Mouse (Mus musculus) hindlimb bud, embryonic 11.5 days (tissue): ENCODE results near the gene Kctd3.
"Not testable (repeated sequence)": the region's sequence is repeated elsewhere in the genome, so short reads cannot be mapped to it uniquely, and the experiment has no call there.

Experiments
- DNase-seq: peaks from one replicate; pipeline ENCODE4 v3.0.0-alpha.2; 2012; ENCODE audit warnings: low read depth, low spot score; ENCODE audit errors: extremely low spot score

Kctd3 gene

DNA sequence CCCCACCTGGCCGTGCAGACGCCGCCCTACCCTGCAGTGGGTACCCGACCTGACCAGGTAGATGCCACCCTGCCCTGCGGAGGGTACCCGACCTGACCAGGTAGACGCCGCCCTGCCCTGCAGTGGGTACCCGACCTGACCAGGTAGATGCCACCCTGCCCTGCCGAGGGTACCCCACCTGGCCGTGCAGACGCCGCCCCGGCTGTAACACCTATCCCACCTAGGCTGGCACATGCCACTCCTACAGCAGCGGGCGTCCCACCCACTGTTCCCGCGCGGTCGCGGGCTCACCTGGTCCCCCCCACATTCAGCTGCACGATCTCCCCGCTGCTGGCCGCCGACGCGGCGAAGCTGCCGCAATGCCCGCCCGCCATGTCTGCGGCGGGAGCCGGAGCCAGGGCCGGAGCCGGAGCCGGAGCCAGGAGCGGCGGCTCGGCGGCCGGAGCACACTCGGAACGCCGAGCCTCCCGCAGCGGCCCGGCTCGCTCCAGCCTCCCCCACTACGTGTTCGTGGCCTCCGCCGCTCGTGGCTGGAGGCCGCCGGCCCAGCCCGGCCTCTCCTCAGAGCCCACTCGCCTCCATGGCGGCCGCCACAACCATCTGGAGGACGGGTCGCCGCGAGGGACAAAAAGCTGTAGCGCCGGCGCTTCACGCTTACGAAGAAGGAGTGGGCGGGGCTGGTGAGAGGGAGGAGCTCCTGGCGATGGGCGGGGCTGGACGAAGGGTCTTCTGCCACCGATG, at the start of gene Kctd3:
Gene Kctd3 (minus strand): TSS at position 603 of the 741 bp plus-strand sequence.
- peak; percentile 75 for DNase-seq

DNA sequence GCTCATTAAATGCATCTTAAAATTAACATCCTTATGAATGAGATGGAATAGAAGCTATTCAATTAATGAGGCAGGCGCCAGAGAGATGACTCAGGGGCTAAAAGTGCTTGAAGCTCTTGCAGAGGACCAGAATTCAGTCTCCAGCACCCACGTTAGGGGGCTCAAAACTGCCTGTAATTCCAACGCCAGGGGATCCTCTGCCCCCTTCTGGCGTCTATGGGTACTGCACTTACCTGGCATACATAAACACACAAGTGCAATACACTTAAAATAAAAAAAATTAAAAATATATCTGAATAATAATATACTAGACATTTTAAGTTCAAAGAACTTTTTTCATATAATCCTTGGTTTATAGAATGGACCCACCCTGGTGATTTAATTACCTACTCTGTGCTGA, 49.8 kb upstream of the Kctd3 start:
- no peak for DNase-seq

DNA sequence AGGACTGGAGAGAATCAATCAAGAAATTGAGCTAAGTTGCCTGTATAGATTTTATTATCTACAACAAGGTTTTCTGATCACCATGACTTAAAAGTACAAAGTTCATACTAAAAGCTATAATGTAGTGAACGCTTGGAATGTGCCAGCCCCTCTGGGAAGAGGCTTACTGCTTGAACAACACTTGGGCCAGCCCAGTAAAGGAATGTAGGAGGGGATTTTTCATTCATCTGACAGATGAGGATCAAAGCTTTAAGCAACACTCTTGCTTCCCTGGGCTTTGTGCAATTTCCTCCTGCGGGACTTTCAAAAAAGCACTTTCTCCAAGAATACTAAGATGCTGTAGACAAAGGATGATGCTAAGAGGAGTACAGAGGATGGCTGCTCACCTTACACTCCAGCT, 48.3 kb upstream of the Kctd3 start:
- no peak for DNase-seq

DNA sequence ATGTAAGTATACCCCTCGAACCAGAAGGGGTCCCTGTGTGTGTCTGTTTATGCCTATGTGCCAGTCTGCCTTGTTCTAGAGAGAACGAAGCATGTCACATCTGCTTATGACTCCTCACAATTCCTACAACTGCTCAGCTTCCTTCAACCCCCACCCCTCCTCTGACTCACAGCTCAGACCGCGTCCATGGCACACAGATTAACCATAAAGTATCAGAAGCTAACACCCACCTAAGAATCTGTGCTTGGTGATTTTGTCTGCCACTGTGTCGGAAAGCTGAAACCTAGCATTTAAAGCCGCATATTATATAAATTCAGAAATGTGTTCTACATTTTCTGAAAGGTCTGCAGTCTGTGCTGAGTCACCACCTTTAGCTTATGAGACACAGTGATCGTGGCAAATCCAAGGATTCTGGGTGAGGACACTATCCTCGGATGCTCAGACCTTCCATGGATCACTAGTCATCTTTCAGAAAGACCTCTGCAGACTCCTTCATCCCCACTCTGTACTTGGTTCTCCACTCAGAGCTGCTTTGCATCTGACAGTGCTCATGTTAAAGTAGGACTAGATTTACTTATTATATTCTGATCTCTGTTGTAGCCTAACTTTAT, 47.4 kb upstream of the Kctd3 start:
- DNase-seq = no peak

DNA sequence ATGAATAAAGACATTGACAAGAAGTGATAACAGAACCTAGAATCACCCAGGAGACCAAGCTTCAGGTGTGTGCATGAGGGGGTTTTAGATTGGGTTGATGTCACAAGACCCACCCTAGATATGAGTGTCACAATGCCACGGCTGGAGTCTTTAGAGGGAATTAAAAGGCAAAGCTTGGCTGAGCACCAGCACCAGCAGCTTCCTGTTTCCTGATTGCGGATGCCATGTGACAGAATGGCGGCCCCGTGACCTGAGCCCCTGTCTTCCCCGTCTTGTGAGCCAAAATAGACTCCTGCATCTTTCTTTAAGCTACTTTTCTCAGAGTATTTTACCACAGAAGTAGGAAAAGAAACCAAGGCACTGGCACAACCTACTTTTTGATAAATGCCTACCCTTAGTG, 46.5 kb upstream of the Kctd3 start:
- DNase-seq = no peak

DNA sequence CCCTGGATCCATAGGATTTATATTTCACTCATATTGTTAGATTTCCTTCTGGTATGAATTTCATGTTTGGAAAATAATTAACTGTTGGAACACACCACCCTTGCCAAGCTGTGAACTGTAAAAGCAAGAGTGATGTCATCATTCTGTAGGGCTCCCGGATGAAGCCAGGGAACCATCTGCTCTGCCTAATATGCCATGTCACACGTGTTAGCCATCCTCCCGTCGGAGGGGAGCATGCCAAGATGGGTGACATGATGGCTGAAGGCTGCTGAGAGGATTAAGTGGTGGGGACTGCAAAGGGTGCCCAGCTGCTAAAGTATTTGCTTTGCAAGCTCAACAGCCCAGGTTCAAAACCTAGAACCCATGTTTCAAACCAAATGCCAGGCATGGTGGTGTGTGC, 44.5 kb upstream of the Kctd3 start:
- DNase-seq = no peak

DNA sequence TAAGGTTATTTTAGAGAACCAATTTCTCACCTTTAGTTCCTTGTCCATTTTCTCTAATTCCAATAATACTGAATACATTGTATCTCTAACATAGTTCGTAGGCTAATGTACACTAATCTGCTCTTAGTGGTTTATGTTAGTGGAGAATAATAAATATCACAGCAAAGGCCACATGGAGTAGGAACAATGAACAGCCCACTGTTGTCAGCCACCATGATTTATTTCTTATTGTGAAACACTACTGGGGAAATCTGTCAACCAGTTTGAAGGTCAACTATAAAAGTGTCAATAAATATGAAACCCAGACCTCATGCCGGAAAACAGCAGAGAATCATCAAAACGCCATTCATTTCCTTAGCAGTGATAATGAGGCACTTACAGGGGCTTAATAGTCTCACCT, 42.5 kb upstream of the Kctd3 start:
- peak; percentile 47 for DNase-seq

DNA sequence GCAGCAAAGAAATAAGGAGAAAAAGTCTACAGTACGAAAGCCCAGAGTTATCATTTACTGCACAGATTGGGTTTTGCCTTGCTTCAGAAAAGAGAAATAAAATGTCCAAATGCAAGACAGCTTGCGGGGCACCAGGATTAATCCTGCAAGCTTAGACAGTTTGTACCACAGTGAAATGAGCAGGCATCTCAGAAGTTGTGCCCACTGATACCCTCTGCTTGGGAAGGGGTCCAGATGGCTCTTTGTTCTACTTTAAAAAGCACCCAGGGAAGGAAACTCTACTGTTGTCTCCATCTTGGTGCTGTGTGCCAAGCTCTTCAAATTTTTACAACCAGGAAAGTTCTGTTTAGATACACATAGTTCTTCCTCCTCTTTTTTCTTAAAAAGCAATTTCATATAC, 40.7 kb upstream of the Kctd3 start:
- no peak for DNase-seq

DNA sequence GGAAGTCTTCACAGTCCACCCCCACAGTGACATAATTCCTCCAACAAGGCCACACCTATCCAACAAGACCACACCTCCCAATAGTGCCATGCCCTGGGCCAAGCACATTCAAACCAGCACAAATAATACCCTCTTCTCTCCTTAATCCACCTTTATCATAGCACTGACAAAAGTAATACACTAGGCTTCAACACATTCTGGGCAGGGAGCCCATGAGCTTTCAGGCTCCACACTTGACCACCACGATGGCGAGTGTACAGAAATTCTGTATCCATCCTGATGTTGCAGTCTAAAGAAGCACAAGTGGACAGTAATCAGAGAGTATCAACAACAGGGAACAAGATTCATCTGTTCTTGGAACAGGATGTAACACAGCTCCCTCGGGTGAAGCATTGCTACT, 40.3 kb upstream of the Kctd3 start:
- DNase-seq = no peak

DNA sequence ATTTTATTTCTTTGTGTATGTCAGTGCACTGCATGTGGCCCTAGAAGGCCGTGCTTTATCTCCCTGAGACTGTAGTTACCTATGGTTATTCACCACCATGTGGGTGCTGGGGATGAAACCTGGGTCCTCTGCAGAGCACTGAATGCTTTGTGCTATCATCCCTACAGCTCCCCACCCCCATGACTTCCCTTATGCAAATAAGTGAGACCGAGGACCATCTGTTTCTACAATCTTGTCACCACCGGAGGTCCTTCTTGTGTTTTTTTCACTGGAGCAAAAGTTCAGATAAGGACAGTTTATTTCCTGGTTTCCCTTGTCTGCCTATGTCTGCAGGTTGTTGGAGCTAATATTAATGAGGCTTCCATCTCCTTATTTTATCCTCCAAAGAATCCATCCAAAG, 39.2 kb upstream of the Kctd3 start:
- DNase-seq = no peak

DNA sequence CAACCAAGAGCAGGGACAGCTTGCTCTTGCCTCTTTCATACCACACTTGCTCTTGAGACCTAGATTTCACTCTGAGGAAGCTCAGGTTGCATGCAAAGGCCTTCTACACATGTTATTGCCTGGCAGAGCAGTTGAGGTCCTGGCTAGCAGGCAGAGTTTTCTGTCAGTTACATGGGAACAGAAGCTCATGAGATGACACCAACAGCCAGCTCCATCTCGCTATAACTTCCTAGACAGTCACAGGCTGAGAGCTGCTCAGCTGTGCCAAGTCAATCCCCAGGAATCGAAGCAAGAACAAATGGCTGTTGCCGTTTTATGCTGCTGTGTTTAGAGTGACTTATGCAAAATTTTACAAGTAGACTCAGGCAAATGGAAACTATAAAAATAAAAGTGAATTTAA, 38.7 kb upstream of the Kctd3 start:
- no peak for DNase-seq

DNA sequence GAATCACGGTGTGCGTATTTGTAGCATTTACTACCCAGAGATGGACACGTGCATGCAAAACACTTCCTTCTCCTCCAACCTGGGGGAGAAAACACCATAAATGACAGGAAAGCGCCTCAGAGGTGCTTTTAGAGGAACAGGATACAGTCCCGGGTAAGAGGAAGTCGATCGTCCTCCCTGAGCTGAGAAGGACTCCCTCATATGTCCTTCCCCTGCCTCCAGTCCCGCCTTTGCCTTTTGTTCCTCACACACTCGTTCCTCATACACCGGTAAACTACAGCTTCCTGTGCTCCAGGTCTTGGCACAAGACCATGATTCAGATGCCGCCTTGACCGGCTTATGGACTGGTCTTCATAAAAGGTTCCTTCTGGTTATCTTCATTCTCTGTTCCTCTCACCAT, 33.6 kb upstream of the Kctd3 start:
- no peak for DNase-seq

DNA sequence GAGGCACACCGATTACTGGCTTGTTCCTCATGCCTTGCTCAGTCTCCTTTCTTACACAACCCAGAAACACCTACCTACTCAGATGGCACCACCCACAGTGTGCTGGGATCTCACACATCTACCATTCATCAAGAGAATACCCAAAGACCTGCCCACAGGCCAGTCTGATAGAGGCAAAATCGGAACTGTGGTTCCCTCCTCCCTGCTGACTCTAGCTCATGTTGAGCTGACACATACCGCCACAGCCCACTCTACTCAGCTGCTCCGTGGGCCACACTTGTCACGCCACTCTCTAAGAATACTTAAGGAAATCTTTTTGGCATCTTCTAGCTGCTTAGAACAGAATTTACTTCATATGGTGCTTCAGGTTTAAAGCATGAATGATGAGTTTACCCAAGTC, 31.7 kb upstream of the Kctd3 start:
- no peak for DNase-seq

DNA sequence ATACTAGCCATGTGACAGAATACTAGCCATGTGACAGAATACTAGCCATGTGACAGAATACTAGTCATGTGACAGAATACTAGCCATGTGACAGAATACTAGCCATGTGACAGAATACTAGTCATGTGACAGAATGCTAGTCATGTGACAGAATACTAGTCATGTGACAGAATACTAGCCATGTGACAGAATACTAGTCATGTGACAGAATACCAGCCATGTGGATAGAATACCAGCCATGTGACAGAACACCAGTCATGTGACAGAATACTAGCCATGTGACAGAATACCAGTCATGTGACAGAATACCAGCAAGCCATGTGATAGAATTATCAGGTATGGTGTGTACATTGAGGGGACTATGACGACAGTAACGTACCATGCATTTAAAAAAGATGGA, 25.2 kb upstream of the Kctd3 start:
- not testable (repeated sequence) for DNase-seq

DNA sequence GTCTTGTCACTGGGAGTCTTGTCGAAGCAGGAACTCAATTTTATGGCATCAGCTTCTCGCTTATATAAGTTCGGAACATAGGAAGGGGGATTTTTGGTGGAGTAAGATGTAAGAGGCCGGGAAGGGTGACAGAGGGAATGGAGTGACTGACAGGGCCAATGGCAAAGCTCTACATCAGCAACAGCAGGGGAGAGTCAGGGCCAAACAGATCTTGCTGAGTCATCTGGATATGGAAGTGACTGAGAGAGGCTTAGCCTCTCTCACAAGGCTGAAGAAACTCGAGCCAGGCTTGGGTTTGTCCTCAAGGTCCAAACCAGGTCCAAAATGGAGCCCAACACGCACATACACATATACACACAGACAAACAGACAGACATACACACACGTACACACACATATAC, 23.3 kb upstream of the Kctd3 start:
- no peak for DNase-seq

DNA sequence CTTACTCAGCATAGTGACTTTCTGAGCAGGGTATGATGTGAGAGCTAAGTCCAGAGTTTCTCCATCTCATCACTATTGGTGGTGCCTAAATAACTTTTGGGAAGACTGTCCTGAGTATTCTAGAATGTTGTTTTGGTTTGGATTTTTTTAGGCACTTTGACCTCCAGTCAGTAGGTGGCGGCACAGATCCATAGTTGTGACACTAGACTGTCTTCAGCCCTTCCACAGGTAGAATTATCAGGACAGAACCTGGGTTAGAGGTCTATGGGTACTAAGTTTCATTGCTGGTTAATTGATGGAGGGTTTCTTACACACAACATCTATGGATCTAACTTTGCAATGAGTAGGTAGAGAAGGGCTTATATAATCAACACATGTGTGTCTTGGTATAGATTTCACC, 20.6 kb upstream of the Kctd3 start:
- no peak for DNase-seq

DNA sequence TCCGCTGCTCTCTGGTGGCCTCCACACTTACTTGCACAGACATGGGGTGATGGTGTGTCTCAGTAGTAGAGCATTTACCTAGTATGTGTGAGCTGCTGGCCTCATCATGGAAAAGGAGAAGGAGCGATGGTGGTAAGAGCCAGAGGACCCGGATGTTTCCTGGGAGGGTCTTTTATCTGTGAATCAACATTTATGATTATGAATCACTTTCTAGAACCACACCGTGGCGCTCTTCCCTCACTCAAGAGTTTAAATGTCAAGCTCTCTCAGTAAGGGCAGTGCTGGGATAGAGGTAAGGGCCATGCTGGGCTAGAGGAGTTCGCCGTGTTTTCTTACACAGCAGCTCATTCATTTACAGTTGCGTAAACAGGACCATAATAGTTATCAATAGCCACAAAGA, 19.2 kb upstream of the Kctd3 start:
- DNase-seq = no peak

DNA sequence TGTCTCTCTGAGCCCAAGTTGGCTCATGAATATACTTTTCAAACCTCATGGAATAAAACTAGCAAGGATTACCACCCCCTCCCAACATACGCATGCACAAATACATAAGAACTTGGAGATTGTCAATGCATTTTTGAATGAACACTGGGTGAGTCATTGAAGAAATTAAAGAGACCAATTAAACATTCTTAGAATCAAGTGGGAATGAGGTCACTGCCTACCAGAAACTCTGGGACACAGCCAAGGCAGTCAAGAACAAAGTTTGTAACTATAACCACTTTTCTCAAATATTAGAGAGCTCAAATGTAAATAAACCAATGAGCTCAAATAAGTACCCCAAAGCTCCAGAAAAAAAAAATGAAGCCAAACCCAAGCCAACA, 16.1 kb upstream of the Kctd3 start:
- DNase-seq = no peak

DNA sequence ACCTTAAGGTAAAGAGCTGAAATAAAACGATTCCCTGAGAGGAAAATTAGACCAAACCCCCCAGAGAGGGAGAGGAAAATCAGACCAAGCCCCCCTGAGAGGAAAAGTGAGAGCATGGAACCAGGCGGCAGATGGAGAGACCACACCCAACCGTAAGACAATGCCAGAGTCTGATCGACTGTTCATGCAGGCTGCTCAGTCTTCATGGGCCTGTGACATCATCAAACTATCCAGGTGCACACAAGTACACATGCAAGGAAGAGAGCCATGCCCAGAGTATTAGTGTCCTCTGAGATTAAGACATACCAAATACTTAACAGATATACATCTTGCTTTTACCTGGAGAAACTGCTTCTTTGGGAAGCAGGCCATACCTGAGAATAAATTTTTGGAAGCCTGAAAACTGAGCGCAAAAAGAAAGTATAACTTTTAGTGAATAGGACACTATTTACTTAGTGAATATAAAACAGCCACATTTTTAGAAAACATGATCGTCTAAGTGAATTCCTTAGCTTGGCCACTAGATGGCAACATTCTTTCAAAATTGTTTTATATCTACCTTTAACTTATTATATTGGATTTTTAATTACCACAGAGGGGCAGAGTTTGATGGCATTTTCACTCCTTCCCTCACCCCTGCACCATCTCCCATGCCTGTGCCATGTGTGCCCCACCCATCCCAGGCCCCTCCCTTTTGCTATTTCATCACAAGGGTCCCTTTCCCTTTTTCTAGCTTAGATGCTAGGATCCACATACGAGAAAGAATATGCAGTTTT, 15.5 kb upstream of the Kctd3 start:
- DNase-seq = no peak

DNA sequence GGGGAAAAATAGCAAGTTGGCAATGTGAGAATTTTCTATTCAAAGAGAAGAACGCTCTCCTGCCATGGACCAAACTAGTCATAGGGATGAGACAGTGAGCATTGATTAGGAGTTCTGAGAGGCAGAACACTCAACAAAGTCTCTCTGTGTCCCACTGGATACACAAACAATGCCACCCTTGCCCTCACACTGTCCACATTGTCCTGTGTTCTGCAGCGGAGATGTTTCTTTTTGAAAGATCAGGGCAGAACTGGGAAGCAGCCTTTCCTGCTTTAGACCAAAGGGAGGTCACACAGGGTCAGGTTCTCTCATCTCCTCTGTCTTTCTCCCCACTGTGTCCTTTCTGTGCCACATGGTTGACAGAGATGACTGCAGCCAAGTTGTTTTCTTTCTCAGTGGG, 7.7 kb upstream of the Kctd3 start:
- DNase-seq = no peak

DNA sequence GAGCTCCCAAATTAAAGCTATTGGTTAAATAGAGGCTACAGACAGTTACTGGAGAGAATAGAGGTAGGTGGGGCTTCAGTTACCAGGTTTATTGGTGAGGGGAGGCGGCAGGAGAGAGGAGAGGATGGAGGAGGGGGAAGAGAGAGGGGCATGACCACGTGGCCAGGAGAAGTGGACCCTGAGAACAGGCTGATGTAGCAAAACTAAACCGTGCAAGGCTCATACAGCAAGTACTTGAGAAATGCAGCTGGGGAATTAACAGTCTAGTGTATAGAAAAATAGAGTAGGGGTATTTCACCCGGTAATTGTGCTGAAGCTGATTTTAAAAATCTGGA, 5.9 kb upstream of the Kctd3 start:
- no peak for DNase-seq

DNA sequence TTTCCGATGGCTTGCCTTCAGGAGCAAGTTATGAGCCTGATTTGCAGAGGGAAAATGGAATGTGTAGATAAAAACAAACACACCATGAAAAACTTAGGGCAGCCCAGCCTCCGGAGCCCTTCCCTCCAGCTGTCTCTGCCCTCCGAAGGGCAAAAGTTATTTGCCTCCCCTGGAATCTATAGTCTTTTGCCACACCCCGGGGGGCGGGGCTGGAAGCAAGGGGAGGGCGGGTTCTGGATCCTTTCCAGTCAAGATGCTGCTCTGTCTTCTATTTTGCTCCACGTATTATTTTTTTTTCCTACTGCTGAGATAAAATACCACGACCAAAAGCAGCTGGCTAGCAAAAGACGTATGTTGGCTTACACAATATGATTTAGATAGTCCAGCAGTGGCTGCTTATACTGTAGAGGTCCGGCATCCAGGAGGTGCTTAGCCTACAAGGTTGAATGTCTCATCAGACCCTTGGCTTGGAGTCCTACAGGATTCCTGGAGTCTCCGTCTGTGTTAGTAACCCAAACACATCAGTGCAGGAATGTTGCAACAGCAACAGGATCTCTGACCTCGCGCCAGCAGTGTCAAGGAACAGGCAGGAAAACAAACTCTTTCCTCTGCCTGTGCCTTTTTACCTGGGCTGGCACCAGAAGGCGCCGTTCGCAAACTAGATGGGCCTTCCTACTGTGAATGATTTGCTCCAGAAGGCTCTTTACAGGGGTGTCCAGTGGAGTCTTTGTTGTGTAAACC, 5.4 kb upstream of the Kctd3 start:
- no peak for DNase-seq
